Mouse (Mus musculus): Measurements from ENCODE around the gene Elp6.
"Not testable (repeated sequence)": the region's sequence is repeated elsewhere in the genome, so short reads cannot be mapped to it uniquely, and the experiment has no call there.

Elp6 gene

DNA sequence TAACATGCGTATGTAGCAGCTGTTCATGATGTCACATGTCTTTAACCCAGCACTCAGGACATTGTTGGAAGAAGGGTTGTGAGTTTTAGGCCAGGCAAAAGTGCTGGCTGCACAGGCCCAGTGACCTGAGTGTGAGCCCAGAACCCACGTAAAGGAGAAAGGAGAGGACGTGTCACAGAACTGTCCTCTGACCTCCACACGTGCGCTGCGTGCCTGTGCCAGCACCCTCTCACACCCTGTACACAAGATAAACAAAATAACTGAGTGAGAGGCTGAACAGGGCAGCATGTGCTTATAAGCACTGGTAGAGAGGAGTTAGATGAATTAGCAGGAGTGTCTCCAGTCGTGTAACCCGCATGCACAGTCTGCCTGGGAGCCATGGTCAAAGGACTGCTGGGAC, 11.5 kb downstream of the Elp6 start:
- DNase-seq (ENCODE audit: inconsistent ontology term) = no peak

DNA sequence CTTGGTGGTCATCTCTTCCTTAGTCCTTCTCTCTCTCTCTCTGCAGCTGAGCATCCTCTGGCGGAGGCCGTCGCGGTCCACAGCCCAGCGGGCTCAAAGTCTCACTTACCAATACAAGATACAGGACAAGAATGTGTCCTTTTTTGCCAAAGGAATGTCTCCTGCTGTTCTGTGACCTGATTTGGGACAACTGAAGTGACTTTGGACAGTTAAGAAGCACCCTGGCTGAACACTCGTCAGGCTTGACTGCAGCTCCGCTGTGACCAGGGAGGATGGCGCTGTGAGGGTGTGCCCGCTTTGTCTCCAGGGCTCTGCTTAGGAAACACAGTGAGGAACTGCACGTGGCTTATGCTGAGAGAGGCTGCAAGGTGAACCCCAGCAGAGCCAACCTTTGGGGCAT, 15.8 kb downstream of the Elp6 start:
- DNase-seq (ENCODE audit: inconsistent ontology term) = peak; percentile 50

GRCm38 (mm10) chr9:110322972-110323371, 18.0 kb downstream of the Elp6 start:
- no peak for DNase-seq (ENCODE audit: inconsistent ontology term)

- no peak for DNase-seq (ENCODE audit: inconsistent ontology term)
Measured at GRCm38 (mm10) chr9:110324181-110324580, 19.2 kb downstream of the Elp6 start.

DNA sequence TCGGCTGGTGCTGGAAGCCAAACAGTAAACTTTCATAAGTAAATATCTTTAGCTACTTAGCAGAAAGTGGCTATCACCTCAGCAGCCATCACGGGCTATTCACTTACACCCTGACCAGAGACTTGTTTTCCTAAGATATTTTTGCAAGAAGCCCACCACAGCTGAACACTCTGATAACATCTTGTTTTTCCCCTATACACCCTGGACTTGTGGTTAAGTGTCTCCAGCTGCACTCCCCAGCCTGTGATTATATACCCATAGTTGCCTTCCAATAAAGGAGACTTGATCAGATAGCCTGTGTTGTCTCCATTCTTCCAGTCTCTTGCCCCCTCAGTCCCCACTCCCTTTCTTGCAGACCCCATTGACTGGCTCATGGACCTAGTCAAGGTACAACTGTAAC, 23.2 kb downstream of the Elp6 start:
- no peak for DNase-seq (ENCODE audit: inconsistent ontology term)

- DNase-seq (ENCODE audit: inconsistent ontology term) = no peak
Measured at GRCm38 (mm10) chr9:110328946-110329630, 24.1 kb downstream of the Elp6 start.

GRCm38 (mm10) chr9:110329655-110330054, 24.7 kb downstream of the Elp6 start:
- peak; percentile 18 for DNase-seq (ENCODE audit: inconsistent ontology term)

DNA sequence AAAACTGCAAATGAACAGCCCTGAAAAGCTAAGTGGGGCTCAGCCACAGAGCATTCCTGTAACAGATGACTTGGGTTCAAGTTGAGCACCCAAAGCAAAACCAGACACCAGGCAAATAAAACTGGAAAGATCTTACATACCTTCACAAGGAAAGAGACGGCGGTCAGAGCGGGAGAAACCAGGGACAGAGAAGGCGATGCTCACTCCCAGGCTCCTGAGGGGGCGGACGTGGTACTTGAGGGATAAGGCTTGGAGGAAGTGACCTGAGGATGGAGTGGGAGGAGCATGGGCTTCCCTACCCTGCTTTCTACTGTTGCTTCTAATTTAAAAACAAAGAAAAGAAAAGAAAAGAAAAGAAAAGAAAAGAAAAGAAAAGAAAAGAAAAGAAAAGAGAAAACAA, 25.4 kb downstream of the Elp6 start:
- no peak for DNase-seq (ENCODE audit: inconsistent ontology term)

GRCm38 (mm10) chr9:110330913-110331312, 25.9 kb downstream of the Elp6 start:
- not testable (repeated sequence) for DNase-seq (ENCODE audit: inconsistent ontology term)

- peak; percentile 97 for DNase-seq (ENCODE audit: inconsistent ontology term)
Measured at GRCm38 (mm10) chr9:110333135-110333895, 28.3 kb downstream of the Elp6 start, which contains the start of gene Scap. Gene Scap (plus strand): TSS chr9:110333288.

- no peak for DNase-seq (ENCODE audit: inconsistent ontology term)
Measured at GRCm38 (mm10) chr9:110333896-110334259, 28.9 kb downstream of the Elp6 start.

- DNase-seq (ENCODE audit: inconsistent ontology term) = no peak
Measured at GRCm38 (mm10) chr9:110334849-110335248, 29.9 kb downstream of the Elp6 start.

DNA sequence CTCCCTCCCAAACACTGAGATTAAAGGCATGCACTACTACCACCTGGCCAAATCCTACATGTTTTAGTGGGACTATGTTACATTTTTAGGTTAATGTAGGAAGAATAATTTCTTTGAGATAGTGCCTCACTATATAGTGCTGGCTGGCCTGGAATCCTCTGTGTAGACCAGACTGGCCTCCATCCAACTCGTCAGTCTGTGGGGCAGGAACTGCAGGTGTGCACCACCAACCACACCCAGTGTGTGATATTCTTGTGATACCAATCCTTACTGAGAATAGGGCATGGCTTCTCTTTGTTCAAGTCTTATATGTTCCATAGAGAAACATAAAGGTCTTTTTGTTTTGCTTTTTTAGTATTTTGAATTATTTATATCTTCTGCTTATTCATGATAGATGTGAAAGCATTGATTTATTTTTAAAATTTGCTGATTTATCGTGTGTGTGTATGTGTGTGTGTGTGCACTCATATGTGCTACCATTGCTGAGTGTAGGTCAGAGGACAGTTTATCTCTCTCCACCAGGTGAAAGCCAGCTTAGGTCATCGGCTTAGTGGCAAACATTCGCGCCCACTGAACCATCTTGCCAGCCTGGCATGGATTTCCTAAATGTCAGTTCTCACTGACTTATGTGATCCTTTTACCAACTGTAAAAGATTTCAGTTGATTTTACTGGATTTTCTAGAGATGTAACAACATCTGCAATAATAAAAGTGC, 35.2 kb downstream of the Elp6 start:
- no peak for DNase-seq (ENCODE audit: inconsistent ontology term)

DNA sequence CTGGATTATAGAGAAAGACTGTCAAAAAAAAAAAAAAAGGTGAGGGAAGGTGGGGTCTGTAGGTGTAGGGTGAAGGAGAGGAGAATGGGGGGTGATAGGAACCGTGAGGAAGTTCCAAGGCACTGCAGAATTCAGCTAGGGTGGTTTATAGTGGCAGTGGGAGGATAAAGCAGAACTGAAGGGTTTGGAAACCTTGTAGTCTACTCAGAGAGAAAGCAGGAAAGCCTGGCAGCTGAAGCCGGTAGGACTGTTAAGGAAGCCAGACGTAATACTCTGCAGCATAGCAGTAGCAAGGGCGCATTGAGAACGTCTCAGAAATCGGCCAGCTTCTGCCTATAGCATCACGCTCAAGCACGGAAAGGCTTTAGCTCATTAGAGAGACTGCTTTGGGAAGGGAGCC, 37.0 kb downstream of the Elp6 start:
- DNase-seq (ENCODE audit: inconsistent ontology term) = no peak

- no peak for DNase-seq (ENCODE audit: inconsistent ontology term)
Measured at GRCm38 (mm10) chr9:110343805-110344204, 38.8 kb downstream of the Elp6 start.

DNA sequence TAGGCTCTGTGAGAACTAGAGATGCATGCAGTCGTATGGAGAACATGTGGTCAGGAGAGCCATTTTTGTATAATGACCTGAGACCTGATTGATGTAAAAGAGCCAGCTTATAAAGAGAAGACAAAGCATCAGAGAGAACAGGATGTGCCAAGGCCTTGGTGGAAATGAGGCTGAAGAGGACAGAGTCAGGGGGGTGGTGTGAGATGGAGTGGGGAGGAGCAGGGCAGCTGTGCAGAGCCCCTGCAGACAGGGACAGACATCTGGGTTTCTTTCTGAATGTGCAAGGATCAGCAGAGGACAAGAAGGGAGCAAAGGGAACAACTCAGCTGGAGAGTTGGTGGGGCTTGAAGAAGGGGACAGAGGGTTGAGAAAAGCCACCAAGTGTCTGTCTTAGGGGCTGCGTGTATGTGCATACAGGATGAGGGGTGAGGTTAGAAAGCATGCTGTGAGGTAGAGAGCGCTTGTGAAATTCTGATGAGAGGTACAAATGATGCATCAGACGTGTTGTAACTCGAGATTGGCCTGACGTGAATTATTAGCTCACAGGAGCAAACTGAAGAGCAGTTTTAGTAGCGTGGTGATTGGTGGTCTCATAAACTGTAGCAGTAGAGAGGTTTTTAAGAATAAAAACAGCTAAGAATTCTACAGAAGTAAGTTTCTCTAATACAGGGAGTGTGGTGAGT, 40.2 kb downstream of the Elp6 start:
- peak; percentile 21 for DNase-seq (ENCODE audit: inconsistent ontology term)

DNA sequence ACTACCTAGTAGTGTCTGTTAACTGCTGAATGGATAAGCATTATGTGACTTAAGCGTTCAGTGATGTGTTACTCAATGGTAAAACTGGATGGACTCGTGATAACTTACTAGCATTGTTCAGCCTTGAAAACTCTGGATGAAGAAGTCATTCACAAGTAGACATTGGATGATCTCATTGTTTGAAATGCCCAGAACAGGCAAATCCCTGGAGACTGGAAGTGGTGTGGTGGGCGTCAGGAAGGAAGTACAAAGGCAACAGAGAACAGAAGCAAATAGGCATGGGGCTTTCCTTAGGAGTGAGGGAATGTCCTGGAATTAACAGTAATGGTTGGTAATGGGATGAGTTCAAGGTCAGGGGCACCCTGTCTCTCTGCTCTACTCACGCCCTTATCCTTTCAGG, 43.9 kb downstream of the Elp6 start:
- DNase-seq (ENCODE audit: inconsistent ontology term) = peak; percentile 35

- no peak for DNase-seq (ENCODE audit: inconsistent ontology term)
Measured at GRCm38 (mm10) chr9:110350188-110350587, 45.2 kb downstream of the Elp6 start.

DNA sequence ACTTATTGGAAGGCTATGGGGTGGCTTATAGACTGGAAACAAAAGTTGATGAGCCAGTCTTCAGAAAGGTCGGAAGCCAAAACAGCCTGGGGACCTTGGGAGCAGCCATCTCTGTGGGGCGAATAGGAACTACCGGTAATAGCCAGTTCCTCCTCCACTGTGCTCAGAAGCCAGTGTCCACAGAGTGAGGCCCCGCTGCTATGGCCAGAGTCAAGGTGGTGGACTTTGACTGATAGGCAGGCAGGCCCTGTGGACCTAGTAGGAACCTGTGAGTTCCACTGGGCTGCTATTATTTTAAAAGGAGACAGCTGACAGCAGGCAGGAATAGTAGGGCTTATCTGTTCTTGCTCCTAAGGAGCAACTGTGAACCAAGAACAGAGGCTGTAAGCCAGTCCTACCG, 45.6 kb downstream of the Elp6 start:
- DNase-seq (ENCODE audit: inconsistent ontology term) = no peak

DNA sequence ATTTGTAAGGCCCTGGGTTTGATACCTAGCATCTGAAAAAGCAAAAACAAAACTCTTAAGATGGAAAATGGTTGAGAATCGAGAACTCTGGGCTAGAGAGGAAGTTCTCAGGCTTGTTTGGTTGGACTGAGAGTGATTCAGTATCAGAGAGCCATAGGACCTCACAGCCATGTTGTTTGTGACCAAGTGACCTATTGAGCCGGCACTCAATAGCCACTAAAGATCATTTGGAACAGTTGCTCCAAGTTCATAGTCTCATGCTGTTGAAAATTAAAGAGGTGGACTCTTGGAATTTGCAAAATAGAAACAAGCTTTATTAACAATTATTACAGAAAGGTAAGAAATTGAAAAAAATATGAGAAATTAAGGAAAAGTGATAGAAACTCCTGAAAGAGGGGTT, 46.4 kb downstream of the Elp6 start:
- no peak for DNase-seq (ENCODE audit: inconsistent ontology term)

- no peak for DNase-seq (ENCODE audit: inconsistent ontology term)
Measured at GRCm38 (mm10) chr9:110351932-110352632, 47.1 kb downstream of the Elp6 start.

- no peak for DNase-seq (ENCODE audit: inconsistent ontology term)
Measured at GRCm38 (mm10) chr9:110358341-110358740, 53.4 kb downstream of the Elp6 start.
